Mouse (Mus musculus): ENCODE data around the gene Zfp770. TPM values are rescaled to one million over a fixed set of nuclear protein-coding genes. Genes with fewer than 3 reads are reported as not detected.
"Not testable (repeated sequence)": the region's sequence is repeated elsewhere in the genome, so short reads cannot be mapped to it uniquely, and the experiment has no call there.

Gene Zfp770
- polyA plus RNA-seq, 1 experiment: 1.7 TPM

DNA sequence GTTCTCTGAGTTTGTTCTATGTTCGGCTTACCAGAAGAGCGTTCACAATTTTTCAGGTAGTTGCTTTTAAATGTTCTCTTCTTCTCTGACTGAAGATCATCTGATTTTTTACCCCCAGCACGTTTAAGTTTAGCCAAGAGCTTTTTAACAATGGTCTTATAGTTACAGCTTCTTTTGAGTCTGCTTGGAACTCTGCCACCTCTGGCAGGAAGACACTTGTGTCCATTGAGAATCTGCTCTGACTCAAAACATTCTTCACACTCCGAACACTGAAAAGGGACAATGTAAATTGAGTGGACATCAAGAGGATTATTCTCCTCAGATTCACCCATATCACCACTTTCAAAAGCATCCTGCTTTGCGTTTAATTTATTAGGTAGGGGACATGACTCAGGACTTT lies 4.8 kb downstream of the Zfp770 start:
- Histone ChIP-seq H3K27me3 (ENCODE audit: control insufficient read depth, insufficient read depth, insufficient read length) (no peaks in the 10 kb centered on the region), H3K36me3 (ENCODE audit: control insufficient read depth, insufficient read depth) (peaks cover 26% of the 10 kb centered on the region), H3ac (ENCODE audit: control insufficient read depth, insufficient read length) (no peak overlapping the region), H3K79me2 (ENCODE audit: control insufficient read depth, insufficient read depth) (peaks cover 39% of the 10 kb centered on the region), H3K4me3 (no peak overlapping the region), H3K4me2 (ENCODE audit: low read depth) (no peak overlapping the region)
- no peak for TF ChIP-seq MYOD1 (IDR thresholded peaks at IDR 0.05; ENCODE audit: control insufficient read depth in 1 of 3, insufficient read length in 2 of 3, low read depth in 2 of 3)
- TF ChIP-seq USF1 (IDR thresholded peaks at IDR 0.05; ENCODE audit: low read depth): no peak
- TF ChIP-seq POLR2A (IDR thresholded peaks at IDR 0.05; ENCODE audit: insufficient read length, low read depth): no peak
- no peak for TF ChIP-seq POLR2AphosphoS2 (IDR thresholded peaks at IDR 0.05; ENCODE audit: insufficient read length, low read depth)
- no peak for TF ChIP-seq SRF (IDR thresholded peaks at IDR 0.05; ENCODE audit: control insufficient read depth, insufficient read length, low read depth)
- TF ChIP-seq TCF12 (IDR thresholded peaks at IDR 0.05; ENCODE audit: insufficient read depth, poor library complexity, severe bottlenecking): no peak

DNA sequence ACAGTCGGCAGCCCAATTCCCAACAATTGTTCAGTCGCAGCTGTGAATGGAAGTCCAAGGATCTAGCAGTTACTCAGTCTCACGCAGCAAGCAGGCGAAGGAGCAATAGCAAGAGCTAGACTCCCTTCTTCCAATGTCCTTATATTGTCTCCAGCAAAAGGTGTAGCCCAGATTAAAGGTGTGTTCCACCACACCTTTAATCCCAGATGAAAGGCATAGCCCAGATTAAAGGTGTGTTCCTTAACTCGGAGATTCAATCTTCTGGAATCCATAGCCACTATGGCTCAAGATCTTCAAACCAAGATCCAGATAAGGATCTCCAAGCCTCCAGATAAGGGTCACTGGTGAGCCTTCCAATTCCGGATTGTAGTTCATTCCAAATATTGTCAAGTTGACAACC lies 14.3 kb downstream of the Zfp770 start, which contains the start of gene Aqr:
Gene Aqr (minus strand): TSS at position 101 of the 400 bp plus-strand sequence.
- not testable (repeated sequence) for H3K79me2 ChIP-seq (ENCODE audit: control insufficient read depth, insufficient read depth); H3K27me3 ChIP-seq (ENCODE audit: control insufficient read depth, insufficient read depth, insufficient read length)

DNA sequence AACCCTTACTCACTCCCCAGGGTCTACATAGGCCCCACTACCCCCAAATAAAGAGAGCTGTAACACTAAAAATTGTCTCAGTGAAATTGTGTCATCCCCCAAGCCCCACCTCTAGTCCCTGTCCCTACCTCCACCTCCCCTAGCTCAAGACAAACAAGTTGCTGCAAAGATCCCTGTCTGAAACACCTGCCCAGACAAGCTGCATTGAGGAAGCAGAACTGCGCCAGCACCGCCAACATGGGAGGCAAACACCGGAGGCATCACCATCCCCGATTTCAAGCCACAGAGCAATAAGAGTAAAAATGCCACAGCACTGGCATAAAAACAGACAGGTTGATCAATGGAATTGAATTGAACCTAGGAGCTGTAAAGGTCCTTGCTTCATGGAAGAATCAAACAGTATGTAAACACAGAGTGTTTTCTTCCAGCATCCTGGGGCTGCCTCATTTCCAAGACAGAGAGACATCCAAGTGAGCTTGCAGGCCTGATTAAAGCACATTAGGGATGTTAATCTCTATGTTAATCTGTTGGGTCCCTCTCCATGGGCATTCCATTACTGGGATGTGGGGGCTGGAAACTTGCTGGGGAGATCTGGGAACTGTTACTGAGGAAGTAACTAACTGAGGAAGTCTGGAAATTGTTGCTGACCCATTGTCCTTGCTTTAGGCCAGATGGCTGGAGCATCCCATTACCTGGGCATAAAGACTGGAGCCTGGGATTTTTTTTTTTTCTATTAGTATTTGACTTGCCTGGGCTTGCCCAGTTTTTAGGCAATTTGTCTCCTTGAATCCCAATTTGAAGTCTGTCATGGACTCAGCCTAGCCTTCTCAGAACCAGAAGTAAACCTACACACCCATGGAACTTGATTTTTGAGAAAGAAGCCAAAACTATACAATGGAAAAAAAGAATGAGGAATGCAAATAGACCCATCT lies 23.2 kb downstream of the Zfp770 start:
- TF ChIP-seq CEBPB (IDR thresholded peaks at IDR 0.05; ENCODE audit: insufficient read depth, poor library complexity, severe bottlenecking) (no peak), SRF (IDR thresholded peaks at IDR 0.05; ENCODE audit: control insufficient read depth, insufficient read length, low read depth) (no peak), USF1 (IDR thresholded peaks at IDR 0.05; ENCODE audit: low read depth) (no peak), POLR2A (IDR thresholded peaks at IDR 0.05; ENCODE audit: insufficient read length, low read depth) (no peak), MYOG (IDR thresholded peaks at IDR 0.05; ENCODE audit: control insufficient read depth in 1 of 3, insufficient read depth in 1 of 3, insufficient read length in 2 of 3, low read depth in 2 of 3) (no peak), E2F4 (IDR thresholded peaks at IDR 0.05; ENCODE audit: insufficient read depth) (no peak), TCF12 (IDR thresholded peaks at IDR 0.05; ENCODE audit: insufficient read depth, poor library complexity, severe bottlenecking) (no peak), MAX (IDR thresholded peaks at IDR 0.05; ENCODE audit: low read depth) (no peak), POLR2AphosphoS2 (IDR thresholded peaks at IDR 0.05; ENCODE audit: insufficient read length, low read depth) (no peak), MYOD1 (IDR thresholded peaks at IDR 0.05; ENCODE audit: control insufficient read depth in 1 of 3, insufficient read length in 2 of 3, low read depth in 2 of 3) (no peak), REST (IDR thresholded peaks at IDR 0.05; ENCODE audit: insufficient read depth, insufficient read length) (no peak), TCF3 (IDR thresholded peaks at IDR 0.05; ENCODE audit: insufficient read length, low read depth) (no peak)
- Histone ChIP-seq H3ac (ENCODE audit: control insufficient read depth, insufficient read length) (no peak overlapping the region), H3K79me2 (ENCODE audit: control insufficient read depth, insufficient read depth) (peaks cover 19% of the 10 kb centered on the region)

More for the DNA sequence above, 14.3 kb downstream of the Zfp770 start, which contains the start of gene Aqr:
- not testable (repeated sequence) for H3K36me3 ChIP-seq (ENCODE audit: control insufficient read depth, insufficient read depth); H3K4me3 ChIP-seq; H3K4me2 ChIP-seq (ENCODE audit: low read depth); H3ac ChIP-seq (ENCODE audit: control insufficient read depth, insufficient read length)

DNA sequence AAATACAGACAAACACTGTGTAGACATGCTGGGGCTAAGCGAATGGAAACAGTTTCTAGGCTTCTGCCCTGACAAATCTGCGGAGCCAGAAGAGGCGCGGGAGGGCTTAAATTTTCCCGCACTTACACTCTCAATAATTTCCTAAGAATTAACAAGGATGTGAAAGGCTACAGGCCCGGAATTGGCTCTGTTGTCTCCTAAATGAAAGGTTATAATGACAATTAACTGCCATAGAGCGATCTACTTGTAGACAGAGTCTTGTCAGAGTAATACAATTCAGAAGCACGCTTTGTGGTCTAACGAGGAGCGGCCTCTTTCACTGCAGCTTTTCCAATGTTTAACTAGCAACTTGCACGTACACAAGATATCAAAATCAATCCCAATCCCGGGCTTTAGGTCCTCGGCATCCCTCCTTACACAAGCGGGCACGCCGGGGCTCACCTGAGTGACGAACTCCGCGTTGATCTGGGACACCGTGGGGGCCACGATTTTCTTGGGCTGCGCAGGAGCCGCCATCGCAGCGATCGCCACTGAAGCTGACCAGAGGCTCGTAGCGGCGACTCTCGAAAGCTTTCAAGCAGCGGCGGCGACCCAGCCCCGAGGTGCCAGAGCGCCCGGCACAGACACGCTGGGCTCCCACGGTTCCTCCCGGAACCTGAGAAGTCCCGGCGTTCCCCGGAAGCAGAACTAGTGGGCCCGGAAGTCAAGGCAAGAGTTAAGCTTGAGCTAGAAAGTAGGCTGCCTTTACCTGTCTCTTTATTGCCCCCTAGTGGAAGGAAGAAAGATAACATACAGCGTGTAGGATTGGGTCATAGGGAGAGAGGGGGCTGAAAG lies 26.4 kb downstream of the Zfp770 start:
- TF ChIP-seq POLR2AphosphoS2 (IDR thresholded peaks at IDR 0.05; ENCODE audit: insufficient read length, low read depth) (peak; percentile 79), MYOD1 (IDR thresholded peaks at IDR 0.05; ENCODE audit: control insufficient read depth in 1 of 3, insufficient read length in 2 of 3, low read depth in 2 of 3) (no peak), POLR2A (IDR thresholded peaks at IDR 0.05; ENCODE audit: insufficient read length, low read depth) (peak; percentile 82)
- Histone ChIP-seq H3K27me3 (ENCODE audit: control insufficient read depth, insufficient read depth, insufficient read length) (no peaks in the 10 kb centered on the region), H3K4me3 (peak overlapping the region; percentile 86), H3K79me2 (ENCODE audit: control insufficient read depth, insufficient read depth) (peaks cover 30% of the 10 kb centered on the region), H3K36me3 (ENCODE audit: control insufficient read depth, insufficient read depth) (peaks cover 14% of the 10 kb centered on the region), H3K4me2 (ENCODE audit: low read depth) (peak overlapping the region; percentile 94), H3ac (ENCODE audit: control insufficient read depth, insufficient read length) (peak overlapping the region; percentile 91)

More for the DNA sequence above, 23.2 kb downstream of the Zfp770 start:
- Histone ChIP-seq H3K36me3 (ENCODE audit: control insufficient read depth, insufficient read depth) (no peaks in the 10 kb centered on the region), H3K4me3 (no peak overlapping the region), H3K4me2 (ENCODE audit: low read depth) (no peak overlapping the region), H3K27me3 (ENCODE audit: control insufficient read depth, insufficient read depth, insufficient read length) (no peaks in the 10 kb centered on the region)

DNA sequence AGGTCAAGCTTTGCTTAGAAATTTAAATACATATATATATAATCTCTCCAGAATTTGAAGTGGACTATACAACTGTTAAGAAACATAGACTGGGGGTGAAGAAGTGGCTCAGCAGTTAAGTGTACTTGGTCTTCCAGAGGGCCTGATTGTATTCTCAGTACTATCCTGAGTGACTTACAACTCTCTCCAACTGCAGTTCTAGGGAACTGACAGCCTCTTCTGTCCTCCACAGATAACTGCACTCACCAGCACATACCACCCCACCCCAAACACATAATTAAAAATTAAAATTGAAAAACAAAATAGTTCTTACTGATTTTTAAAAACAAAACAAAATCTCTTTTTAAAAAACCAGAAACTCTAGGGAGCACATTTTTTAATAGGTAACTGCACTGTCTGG lies 28.0 kb downstream of the Zfp770 start:
- Histone ChIP-seq H3K79me2 (ENCODE audit: control insufficient read depth, insufficient read depth) (peaks cover 34% of the 10 kb centered on the region), H3K36me3 (ENCODE audit: control insufficient read depth, insufficient read depth) (peaks cover 14% of the 10 kb centered on the region), H3K4me2 (ENCODE audit: low read depth) (peak overlapping the region; percentile 94), H3ac (ENCODE audit: control insufficient read depth, insufficient read length) (no peak overlapping the region), H3K27me3 (ENCODE audit: control insufficient read depth, insufficient read depth, insufficient read length) (no peaks in the 10 kb centered on the region), H3K4me3 (peak overlapping the region; percentile 86)
- no peak for TF ChIP-seq TCF12 (IDR thresholded peaks at IDR 0.05; ENCODE audit: insufficient read depth, poor library complexity, severe bottlenecking)
- TF ChIP-seq E2F4 (IDR thresholded peaks at IDR 0.05; ENCODE audit: insufficient read depth): no peak
- TF ChIP-seq MYOG (IDR thresholded peaks at IDR 0.05; ENCODE audit: control insufficient read depth in 1 of 3, insufficient read depth in 1 of 3, insufficient read length in 2 of 3, low read depth in 2 of 3): no peak
- no peak for TF ChIP-seq SRF (IDR thresholded peaks at IDR 0.05; ENCODE audit: control insufficient read depth, insufficient read length, low read depth)
- no peak for TF ChIP-seq POLR2A (IDR thresholded peaks at IDR 0.05; ENCODE audit: insufficient read length, low read depth)
- TF ChIP-seq USF1 (IDR thresholded peaks at IDR 0.05; ENCODE audit: low read depth): no peak
- TF ChIP-seq TCF3 (IDR thresholded peaks at IDR 0.05; ENCODE audit: insufficient read length, low read depth): no peak

Measured in myocyte (in vitro differentiated cells).